Mouse (Mus musculus): ENCODE results near the gene Cdc7. TPM values are rescaled to one million over a fixed set of nuclear protein-coding genes. Genes with fewer than 3 reads are reported as not detected.

Cdc7 gene
- total and polyA plus RNA-seq, 3 experiments = 25.4 to 42.6 (median 27.8) TPM

- no peak overlapping the region for H3K27ac ChIP-seq (ENCODE audit: insufficient read depth, low read depth)
- TF ChIP-seq CTCF (conservative IDR thresholded peaks at IDR 0.05 in 1 of 2, IDR thresholded peaks at IDR 0.05 in 1 of 2; ENCODE audit: low read depth in 2 of 2, low read length in 2 of 2) (peak in 1 of 2 experiments; percentile 85; a peak in 2 of 4 replicates), CHD1 (IDR thresholded peaks at IDR 0.05; ENCODE audit: low read depth, low read length) (no peak), ZC3H11A (IDR thresholded peaks at IDR 0.05; ENCODE audit: low read depth, low read length) (peak; percentile 55; the same call in 1 of the 2 replicates), MXI1 (IDR thresholded peaks at IDR 0.05; ENCODE audit: low read depth, low read length) (no peak), BHLHE40 (IDR thresholded peaks at IDR 0.05; ENCODE audit: low read depth, low read length) (no peak), RAD21 (IDR thresholded peaks at IDR 0.05; ENCODE audit: low read depth, low read length) (peak; percentile 89), SMC3 (IDR thresholded peaks at IDR 0.05; ENCODE audit: low read depth, low read length) (peak; percentile 91)
- in situ Hi-C loops (cut with MboI; ENCODE audit: low pct_ligation_motif_present, low pct_unique_long_range_greater_than_20kb, low sequenced_read_pairs) (loop anchor here (10.0 to 25.0 kb wide), 2 partner anchors 294 to 522 kb away; partner anchors contain the start of genes Gm42669 and Tgfbr3), dilution Hi-C loops (cut with MboI; ENCODE audit: extremely low pct_ligation_motif_present, extremely low pct_unique_long_range_greater_than_20kb, low sequenced_read_pairs) (no loop called here)
- H3K9me3 ChIP-seq (replicated peaks; ENCODE audit: low read length) = no peaks in the 10 kb centered on the region
- H3K9ac ChIP-seq (ENCODE audit: insufficient read depth, low read depth) = no peak overlapping the region
- peaks cover 0 to 9% of the 10 kb centered on the region in 2 experiments; a peak in 2 of 4 replicates for H3K4me1 ChIP-seq (ENCODE audit: control insufficient read depth in 1 of 2, insufficient read depth in 2 of 2)
- no peaks in the 10 kb centered on the region for H3K79me2 ChIP-seq (replicated peaks; ENCODE audit: control insufficient read depth, extremely low read depth, insufficient read depth, poor library complexity, severe bottlenecking)
- peak overlapping the region; percentile 32; the same call in 1 of the 2 replicates for H3K4me2 ChIP-seq (ENCODE audit: insufficient read depth, low read depth, poor library complexity, severe bottlenecking)
- peaks cover 2 to 12% of the 10 kb centered on the region in 2 experiments for H3K36me3 ChIP-seq (replicated peaks in 1 of 2; ENCODE audit: control insufficient read depth in 1 of 2, insufficient read depth in 1 of 2, low read length in 1 of 2)
- H3K27me3 ChIP-seq (replicated peaks) = no peaks in the 10 kb centered on the region
- no peak overlapping the region for H3K4me3 ChIP-seq (replicated peaks in 1 of 3; ENCODE audit: low read depth in 2 of 3, low read length in 2 of 3, poor library complexity in 1 of 3)
- no peak for DNase-seq (ENCODE audit: extremely low read depth)
Measured at GRCm38 (mm10) chr5:106990639-106991299, 26.6 kb downstream of the Cdc7 start.

- no peaks in the 10 kb centered on the region for H3K9me3 ChIP-seq (replicated peaks; ENCODE audit: low read length)
- DNase-seq (ENCODE audit: extremely low read depth) = no peak
- no peaks in the 10 kb centered on the region for H3K79me2 ChIP-seq (replicated peaks; ENCODE audit: control insufficient read depth, extremely low read depth, insufficient read depth, poor library complexity, severe bottlenecking)
- in situ Hi-C loops (cut with MboI; ENCODE audit: low pct_ligation_motif_present, low pct_unique_long_range_greater_than_20kb, low sequenced_read_pairs) = loop anchor here (10.0 to 25.0 kb wide), 2 partner anchors 293 to 521 kb away; partner anchors contain the start of genes Gm42669 and Tgfbr3
- no peak for TF ChIP-seq JUN (IDR thresholded peaks at IDR 0.05; ENCODE audit: insufficient read depth, low read depth, low read length)
- no peak for TF ChIP-seq E2F4 (IDR thresholded peaks at IDR 0.05; ENCODE audit: insufficient replicate concordance, low read depth, low read length)
- no peak for TF ChIP-seq EP300 (IDR thresholded peaks at IDR 0.05; ENCODE audit: low read length)
- TF ChIP-seq HCFC1 (IDR thresholded peaks at IDR 0.05; ENCODE audit: low read depth, low read length) = no peak
- no peak for TF ChIP-seq NRF1 (IDR thresholded peaks at IDR 0.05; ENCODE audit: low read depth, low read length)
- no peak for TF ChIP-seq ETS1 (conservative IDR thresholded peaks at IDR 0.05; ENCODE audit: low read depth, low read length)
- no peak for TF ChIP-seq PAX5 (IDR thresholded peaks at IDR 0.05; ENCODE audit: low read length)
- TF ChIP-seq MAFK (IDR thresholded peaks at IDR 0.05; ENCODE audit: insufficient replicate concordance, low read length) = no peak
- TF ChIP-seq TCF12 (IDR thresholded peaks at IDR 0.05; ENCODE audit: low read depth, low read length) = no peak
- TF ChIP-seq CTCF (conservative IDR thresholded peaks at IDR 0.05 in 1 of 2, IDR thresholded peaks at IDR 0.05 in 1 of 2; ENCODE audit: low read depth in 2 of 2, low read length in 2 of 2) = no peak
- TF ChIP-seq USF1 (IDR thresholded peaks at IDR 0.05; ENCODE audit: low read depth, low read length) = no peak
- no peak for TF ChIP-seq RCOR1 (conservative IDR thresholded peaks at IDR 0.05; ENCODE audit: low read depth, low read length)
- no peak for TF ChIP-seq UBTF (IDR thresholded peaks at IDR 0.05; ENCODE audit: low read depth, low read length)
- no peak for TF ChIP-seq CHD2 (IDR thresholded peaks at IDR 0.05; ENCODE audit: low read length)
- TF ChIP-seq ZKSCAN1 (IDR thresholded peaks at IDR 0.05; ENCODE audit: borderline replicate concordance, low read depth, low read length) = no peak
- no peak for TF ChIP-seq MAZ (IDR thresholded peaks at IDR 0.05; ENCODE audit: low read depth, low read length)
- no peak for TF ChIP-seq MEF2A (IDR thresholded peaks at IDR 0.05; ENCODE audit: borderline replicate concordance, low read depth, low read length)
- TF ChIP-seq IRF4 (IDR thresholded peaks at IDR 0.05; ENCODE audit: low read depth, low read length) = no peak
- H3K4me1 ChIP-seq (ENCODE audit: control insufficient read depth in 1 of 2, insufficient read depth in 2 of 2) = peaks cover 0 to 14% of the 10 kb centered on the region in 2 experiments; a peak in 2 of 4 replicates
- no peaks in the 10 kb centered on the region for H3K27me3 ChIP-seq (replicated peaks)
- H3K4me2 ChIP-seq (ENCODE audit: insufficient read depth, low read depth, poor library complexity, severe bottlenecking) = peak overlapping the region; percentile 32; the same call in 1 of the 2 replicates
- H3K36me3 ChIP-seq (replicated peaks in 1 of 2; ENCODE audit: control insufficient read depth in 1 of 2, insufficient read depth in 1 of 2, low read length in 1 of 2) = peaks cover 0 to 7% of the 10 kb centered on the region in 2 experiments
- H3K4me3 ChIP-seq (replicated peaks in 1 of 3; ENCODE audit: low read depth in 2 of 3, low read length in 2 of 3, poor library complexity in 1 of 3) = no peak overlapping the region
- dilution Hi-C loops (cut with MboI; ENCODE audit: extremely low pct_ligation_motif_present, extremely low pct_unique_long_range_greater_than_20kb, low sequenced_read_pairs) = no loop called here
- H3K27ac ChIP-seq (ENCODE audit: insufficient read depth, low read depth) = no peak overlapping the region
- no peak overlapping the region for H3K9ac ChIP-seq (ENCODE audit: insufficient read depth, low read depth)
Measured at GRCm38 (mm10) chr5:106991300-106991929, 27.3 kb downstream of the Cdc7 start.
